Mouse (Mus musculus) mature B cell (primary cell): ENCODE measurements around the gene Cux2.

Experiments
- in situ Hi-C: fragments of 300-500 bp; cut with MboI; formaldehyde crosslinking; loops from 2 replicates; pipeline ENCODE4 v1.14.3; 2019

Gene Cux2

DNA sequence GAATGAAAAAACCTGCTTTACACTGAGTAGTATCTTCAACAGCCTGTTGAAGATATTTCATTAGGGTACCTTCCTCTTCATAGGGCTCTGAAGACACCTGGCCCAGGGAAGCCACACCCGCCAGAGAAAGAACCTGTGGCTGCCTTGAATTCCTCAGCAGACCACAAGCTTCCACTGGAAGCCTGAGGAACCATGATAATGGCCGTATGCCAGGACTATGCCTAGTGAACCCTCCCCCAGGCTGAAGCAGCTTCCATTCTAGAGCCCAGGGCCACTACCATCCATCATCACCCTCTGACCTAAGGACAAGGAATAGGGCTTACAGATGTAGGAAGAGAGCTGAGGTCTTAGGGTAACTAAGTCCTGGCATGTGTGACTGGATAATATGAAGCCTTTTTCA, 229.7 kb downstream of the Cux2 start:
- in situ Hi-C loops: no loop called here

GRCm38 (mm10) chr5:121819559-121819958, 230.3 kb downstream of the Cux2 start:
- in situ Hi-C loops: no loop called here

GRCm38 (mm10) chr5:121818862-121819261, 231.0 kb downstream of the Cux2 start:
- in situ Hi-C loops: no loop called here

DNA sequence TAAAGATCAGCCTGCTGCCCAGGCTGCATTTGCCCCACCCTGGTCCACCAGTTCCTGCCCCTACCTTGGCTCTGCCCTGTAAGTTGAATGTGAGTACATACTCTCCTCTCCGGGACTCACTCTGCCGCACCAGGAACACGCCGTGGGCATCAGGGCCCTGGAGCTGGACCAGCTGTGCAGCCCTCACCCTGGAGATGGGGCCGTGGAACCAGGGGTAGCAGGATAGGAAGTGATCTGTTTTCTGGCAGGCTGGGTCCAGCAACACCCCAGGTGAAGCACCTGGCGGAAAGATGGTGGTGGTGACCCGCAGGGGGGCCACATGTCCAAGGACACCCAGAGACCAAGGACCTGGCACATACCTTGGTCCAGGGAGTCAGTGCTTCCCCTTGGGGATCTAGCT, 231.5 kb downstream of the Cux2 start:
- in situ Hi-C loops: no loop called here

- in situ Hi-C loops: no loop called here
Measured at GRCm38 (mm10) chr5:121817551-121817950, 232.4 kb downstream of the Cux2 start.

GRCm38 (mm10) chr5:121816611-121817010, 233.3 kb downstream of the Cux2 start:
- in situ Hi-C loops: no loop called here

- in situ Hi-C loops: no loop called here
Measured at GRCm38 (mm10) chr5:121815867-121816380, 234.0 kb downstream of the Cux2 start.

DNA sequence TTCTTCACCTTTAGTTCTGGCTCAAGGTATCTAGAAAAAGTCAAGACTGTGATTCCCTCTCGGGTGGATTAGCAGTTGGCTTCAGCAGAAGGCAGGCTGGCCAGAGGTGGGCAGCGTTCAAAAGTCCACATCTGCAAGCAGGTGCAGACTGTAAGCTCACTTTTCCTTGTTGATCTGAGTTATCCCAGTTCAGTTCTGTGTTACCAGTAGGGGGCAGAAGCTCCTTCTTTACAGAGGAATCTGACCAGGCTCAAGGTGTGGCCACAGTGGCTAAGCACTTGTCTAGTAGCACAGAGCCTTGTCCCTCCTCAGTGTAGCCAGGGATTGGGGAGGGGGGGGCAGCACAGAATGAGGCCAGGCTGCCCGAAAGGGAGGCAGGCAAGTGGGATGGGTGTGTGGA, 234.8 kb downstream of the Cux2 start:
- in situ Hi-C loops: no loop called here

DNA sequence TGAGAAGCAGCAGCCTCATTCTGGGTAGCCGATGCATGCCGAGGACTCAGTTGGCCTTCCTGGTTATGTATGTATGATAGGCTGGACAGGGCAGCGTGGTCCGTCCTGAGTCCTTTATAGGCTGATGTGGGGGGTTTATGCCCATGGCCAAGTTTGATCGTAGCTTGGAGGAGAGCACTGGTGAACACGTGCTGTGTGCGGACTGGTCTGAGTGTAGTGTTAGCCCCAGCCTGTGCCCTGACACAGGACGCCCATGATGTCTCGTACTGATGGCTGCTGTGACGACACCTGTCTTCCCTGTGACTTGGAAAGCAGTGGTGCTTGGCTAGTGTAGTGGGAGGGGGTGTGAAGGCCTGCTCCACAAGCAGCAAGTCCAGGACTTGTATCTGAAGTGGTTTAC, 236.2 kb downstream of the Cux2 start:
- in situ Hi-C loops: no loop called here

- in situ Hi-C loops: no loop called here
Measured at GRCm38 (mm10) chr5:121812526-121813243, 237.2 kb downstream of the Cux2 start.

GRCm38 (mm10) chr5:121811485-121811931, 238.4 kb downstream of the Cux2 start:
- in situ Hi-C loops: no loop called here

DNA sequence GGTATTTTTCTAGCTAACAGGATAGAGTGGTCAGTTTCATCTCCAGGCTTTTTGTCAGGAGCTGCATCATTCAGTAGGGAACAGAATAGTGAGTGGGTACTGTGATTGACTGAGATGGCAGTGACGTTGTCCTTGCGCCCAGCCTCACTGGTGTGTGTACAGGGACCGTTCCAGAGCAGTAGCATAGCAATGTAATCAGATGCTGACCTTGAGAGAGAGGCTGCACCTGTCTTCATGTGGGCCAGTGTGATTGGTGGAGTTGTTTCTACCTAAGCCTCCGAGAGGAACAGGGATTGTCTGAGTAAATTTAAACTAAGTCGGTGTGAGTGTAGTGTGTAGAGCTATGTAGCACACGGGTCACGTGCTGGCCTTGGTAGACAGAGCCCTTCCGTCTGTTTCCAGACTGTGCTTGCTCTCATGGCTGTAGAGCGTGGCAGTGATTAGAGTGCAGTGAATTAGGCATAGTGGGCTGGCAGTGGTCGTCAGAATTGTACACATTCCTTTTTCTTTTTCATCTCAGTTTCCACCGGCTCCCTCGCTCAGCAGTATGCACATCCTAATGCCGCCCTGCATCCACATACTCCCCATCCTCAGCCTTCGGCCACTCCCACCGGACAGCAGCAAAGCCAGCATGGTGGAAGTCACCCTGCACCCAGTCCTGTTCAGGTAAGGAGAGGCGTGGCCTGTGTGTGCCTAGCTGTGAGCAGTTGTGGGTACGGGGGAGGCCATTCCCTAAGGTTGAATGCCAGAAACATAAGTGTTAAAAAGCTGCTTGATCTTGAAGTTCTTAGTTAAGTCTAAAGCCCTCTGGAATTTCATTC, 239.4 kb downstream of the Cux2 start:
- in situ Hi-C loops: no loop called here

GRCm38 (mm10) chr5:121809667-121810224, 240.2 kb downstream of the Cux2 start:
- in situ Hi-C loops: loop anchor here (5.0 kb wide), 1 partner anchor 33 kb away; no protein-coding TSS in a partner anchor

DNA sequence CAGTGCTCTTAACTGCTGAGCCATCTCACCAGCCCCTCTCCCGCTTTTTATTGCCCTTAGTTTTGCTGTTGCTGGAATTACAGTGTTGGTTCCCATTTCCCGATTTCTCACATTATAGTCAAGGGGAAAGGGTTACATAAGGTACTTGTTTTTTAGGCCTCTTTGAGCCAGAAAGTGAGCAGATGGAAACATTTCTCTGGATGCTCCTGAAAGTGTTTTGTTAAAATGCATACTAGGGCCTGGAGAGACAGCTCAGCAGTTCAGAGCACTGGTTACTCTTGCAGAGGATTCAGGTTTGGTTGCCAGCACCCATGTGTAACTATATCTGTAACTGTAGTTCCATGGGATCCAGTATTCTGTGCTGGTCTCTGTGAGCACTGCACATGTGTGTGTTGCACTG, 241.7 kb downstream of the Cux2 start:
- in situ Hi-C loops: loop anchor here (5.0 kb wide), 1 partner anchor 34 kb away; no protein-coding TSS in a partner anchor

GRCm38 (mm10) chr5:121807186-121807585, 242.7 kb downstream of the Cux2 start:
- in situ Hi-C loops: loop anchor here (5.0 kb wide), 1 partner anchor 35 kb away; no protein-coding TSS in a partner anchor
